Mouse (Mus musculus) monocyte, adult 5-6 weeks (primary cell): ENCODE data around the gene Uhmk1. TPM values are rescaled to one million over a fixed set of nuclear protein-coding genes. Genes with fewer than 3 reads are reported as not detected.
A peak's percentile ranks its signal among the peaks of the same experiment; 100 is the strongest.

Experiments used
- ATAC-seq: fragments of 153-309, 156-312 bp; replicated peaks from 2 replicates; pipeline ENCODE4 v1.8.0; 2017; ENCODE audit warnings: mild to moderate bottlenecking; ENCODE audit not compliant: low TSS enrichment, insufficient number of reproducible peaks, severe bottlenecking, poor library complexity, low FRiP score
- total RNA-seq: library from RNA; stranded (forward); fragments of 200-1000, 200-491, 200-594 nt; gene quantifications from 3 replicates; pipeline ENCODE4 v1.2.3, GENCODE M21; 2017

The Uhmk1 gene
- total RNA-seq, result 63.3 to 98.2 TPM (median 65.8 TPM) in 3 replicates

DNA sequence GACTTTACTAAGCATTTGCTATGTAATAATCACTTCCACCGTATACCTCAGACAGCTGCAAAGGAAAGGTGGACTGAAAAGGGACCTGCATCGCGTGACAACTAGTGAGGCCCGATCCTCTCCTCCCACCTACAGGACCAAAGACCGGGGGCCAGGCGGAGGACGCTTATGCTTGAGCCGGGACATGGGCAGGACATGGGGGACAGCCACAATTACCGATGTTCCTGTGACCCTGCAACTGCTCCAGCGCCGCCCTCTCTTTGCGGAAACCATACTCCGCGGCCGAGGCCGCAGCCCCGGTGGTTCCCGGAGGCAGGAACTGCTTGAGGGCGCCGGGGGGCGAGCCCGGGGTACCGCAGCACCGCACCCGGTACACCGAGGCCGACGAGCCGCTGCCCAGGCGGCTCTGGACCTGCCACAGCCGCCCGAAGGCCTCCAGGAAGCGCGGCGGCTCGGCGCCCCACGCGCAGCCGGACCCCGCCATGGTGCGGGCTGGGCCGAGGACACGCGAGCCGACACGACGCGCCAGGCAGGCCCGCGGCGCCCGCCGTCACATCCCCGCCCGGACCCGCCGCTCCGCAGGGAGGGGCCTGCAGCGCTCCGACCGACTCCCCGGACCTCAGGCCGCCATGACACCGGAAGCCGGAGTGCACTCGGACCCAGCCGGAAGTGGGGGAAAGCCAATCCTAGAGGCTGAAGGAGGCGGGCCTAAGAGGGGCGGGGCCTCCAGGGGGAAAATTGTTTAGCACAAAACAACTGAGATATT is at the start of gene Uhmk1:
Gene Uhmk1 (minus strand): TSS at position 641 of the 766 bp plus-strand sequence.
- peak; percentile 95 for ATAC-seq

DNA sequence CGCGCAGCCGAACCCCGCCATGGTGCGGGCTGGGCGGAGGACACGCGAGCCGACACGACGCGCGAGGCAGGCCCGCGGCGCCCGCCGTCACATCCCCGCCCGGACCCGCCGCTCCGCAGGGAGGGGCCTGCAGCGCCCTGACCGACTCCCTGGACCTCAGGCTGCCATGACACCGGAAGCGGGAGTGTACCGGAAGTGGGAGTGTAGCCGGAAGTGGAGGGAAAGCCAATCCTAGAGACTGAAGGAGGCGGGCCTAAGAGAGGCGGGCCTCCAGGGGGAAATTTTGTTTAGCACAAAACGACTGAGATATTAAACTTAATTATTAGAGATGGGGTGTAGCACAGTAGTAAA is 40.3 kb upstream of the Uhmk1 start:
- ATAC-seq, result peak; percentile 100

DNA sequence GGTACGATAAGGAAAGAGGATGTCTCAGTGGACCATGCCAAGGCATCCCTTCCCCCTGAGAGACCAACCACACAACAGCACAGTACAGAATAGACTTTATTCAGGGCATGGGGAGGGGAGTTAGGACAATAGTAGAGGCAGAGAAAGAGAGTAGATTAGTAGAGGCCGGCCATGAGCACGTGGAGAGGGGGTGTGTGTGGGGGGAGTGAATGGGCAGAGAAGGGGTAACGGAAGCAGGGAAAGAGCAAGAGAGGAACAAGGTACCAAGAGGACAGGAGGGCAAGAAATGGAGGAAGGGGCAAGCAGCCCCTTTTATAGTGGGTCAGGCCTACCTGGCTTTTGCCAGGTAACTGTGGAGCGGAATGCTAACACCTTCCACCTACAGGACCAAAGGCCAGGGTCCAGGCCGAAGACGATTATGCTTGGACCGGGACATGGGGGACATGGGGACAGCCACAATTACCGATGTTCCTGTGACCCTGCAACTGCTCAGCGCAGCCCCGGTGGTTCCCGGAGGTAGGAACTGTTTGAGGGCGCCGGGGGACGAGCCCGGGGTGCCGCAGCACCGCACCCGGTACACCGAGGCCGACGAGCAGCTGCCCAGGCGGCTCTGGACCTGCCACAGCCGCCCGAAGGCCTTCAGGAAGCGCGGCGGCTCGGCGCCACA is 39.8 kb upstream of the Uhmk1 start:
- ATAC-seq, result 0 out of 2 replicates have a peak, but pooled peaks have one; percentile 15

DNA sequence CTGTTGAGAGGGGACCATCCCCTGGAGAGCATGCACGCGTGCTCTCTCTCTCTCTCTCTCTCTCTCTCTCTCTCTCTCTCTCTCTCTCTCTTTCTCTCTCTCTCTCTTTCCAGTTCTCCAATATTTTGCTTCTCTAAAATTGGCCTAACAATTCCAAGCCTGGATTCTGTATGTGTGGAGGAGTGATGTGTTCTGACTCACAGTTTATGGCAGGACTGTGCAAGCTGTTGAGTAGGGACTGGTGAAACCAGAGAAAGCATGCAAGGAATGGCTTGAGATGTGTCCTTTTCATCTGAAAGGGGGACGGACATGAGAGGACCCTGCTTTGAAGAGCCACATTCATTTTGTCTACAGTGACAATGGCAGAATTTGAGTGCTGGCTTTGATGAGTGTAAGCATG is 29.8 kb upstream of the Uhmk1 start:
- no peak for ATAC-seq

DNA sequence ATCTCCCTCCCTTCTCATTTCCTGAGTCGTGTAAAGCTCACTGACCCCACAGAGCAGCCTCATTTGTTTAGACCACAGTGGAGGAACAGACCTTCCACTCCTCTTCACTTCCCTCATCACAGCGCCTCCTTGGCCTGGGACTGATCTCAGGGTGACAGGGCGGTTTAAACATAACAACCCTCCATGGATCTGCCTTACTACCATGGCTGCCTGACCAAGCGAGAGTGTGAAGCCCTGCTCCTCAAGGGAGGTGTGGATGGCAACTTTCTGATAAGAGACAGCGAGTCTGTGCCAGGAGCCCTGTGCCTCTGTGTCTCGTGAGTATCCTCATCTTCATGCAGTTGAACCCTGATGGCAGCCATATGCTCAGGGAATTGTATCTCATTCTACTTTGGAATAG is 17.5 kb upstream of the Uhmk1 start, which contains the start of gene Sh2d1b2:
Gene Sh2d1b2 (plus strand): TSS at position 62 of the 400 bp plus-strand sequence.
- ATAC-seq, result peak; percentile 84

GRCm38 (mm10) chr1:170223276-170223675 is 8.1 kb upstream of the Uhmk1 start:
- ATAC-seq, result no peak

- no peak for ATAC-seq
These were observed 5.2 kb upstream of the Uhmk1 start for GRCm38 (mm10) chr1:170220351-170220750.

DNA sequence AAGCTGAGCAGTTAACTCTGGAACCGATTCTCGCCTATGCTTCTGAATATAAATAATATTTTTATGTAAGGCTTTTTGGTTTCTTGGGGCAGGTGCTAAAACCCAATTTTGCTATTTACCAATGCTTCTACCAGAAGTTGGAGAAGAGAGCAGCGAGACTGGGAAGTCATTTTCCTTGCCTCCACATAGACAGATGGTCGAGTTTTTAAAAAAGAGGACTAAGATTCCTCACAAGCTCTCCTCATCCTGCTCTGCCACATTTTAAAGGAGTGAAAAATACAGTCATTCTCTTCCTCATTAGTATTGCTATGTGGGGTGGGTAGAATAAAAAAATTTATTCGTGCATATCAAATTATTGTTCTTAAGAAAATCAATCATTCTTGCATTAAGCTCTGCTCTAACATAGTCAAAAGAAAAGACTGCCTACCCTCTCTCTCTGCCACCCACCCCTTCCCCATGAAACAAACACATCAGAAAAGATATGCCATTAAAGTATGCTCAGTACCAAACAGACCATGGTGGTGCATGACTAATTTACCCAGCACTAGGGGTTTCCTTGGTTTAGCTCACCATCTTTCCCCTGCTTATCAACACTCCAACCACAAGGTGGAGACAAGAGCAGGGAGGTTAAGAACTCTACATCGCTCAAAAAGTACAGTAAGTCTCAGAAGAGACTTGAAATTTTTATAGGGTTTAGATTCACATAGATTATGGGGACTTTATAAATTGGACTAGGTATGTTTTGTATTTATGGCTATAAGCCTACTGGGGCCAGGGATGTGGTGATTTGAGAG is 3.1 kb upstream of the Uhmk1 start:
- peak; percentile 76 for ATAC-seq

GRCm38 (mm10) chr1:170215590-170215989 is 393 bp upstream of the Uhmk1 start:
- no peak for ATAC-seq

DNA sequence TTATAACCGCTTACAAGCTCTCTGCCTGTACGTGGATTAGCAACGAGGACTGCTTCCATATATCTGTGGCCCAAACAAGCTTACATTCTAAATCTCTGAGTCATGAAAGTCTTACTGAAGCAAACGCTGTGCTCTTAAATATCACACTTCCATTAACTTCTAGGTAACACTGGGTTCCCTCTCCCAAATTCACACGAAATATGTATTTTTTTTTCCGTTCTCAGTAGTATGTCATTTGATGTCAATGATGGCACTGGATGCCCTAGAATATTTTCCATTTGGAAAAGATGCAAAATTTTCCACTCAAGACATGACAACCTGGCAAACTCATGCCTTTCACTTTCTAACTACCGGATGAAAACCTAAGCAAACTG is 827 bp downstream of the Uhmk1 start:
- ATAC-seq, result no peak

DNA sequence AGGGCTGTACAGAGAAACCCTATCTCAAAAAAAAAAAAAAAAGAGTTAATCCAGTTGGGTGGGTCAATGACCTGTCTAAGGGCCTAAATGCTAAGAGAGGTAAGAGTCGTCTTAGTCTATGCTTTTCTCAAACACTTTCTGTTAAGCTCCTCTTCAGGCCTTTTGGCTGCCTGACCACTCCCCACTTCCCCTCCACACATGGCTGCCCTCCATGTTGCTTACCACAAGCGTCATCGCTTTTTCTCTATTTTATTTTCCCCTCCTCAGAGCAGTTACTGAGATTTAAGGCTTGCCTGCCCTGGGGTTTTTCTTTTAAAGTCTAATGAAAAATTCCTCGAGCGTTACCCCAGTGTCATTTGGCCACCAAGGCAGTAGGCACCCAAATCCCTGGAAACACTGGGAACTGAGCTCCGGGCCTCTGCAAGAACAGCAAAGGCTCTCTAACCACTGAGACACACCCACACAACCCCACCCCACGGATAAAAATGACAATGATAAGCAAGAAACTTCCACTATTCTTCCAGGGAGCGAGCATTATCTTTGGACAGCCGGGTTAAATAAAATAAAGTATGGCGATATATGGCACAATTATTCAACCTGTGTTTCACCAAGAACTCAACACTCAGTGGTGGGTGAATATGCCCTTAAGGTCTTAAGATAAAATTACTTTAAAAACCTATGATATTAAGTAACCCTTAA is 1.9 kb downstream of the Uhmk1 start:
- no peak for ATAC-seq

DNA sequence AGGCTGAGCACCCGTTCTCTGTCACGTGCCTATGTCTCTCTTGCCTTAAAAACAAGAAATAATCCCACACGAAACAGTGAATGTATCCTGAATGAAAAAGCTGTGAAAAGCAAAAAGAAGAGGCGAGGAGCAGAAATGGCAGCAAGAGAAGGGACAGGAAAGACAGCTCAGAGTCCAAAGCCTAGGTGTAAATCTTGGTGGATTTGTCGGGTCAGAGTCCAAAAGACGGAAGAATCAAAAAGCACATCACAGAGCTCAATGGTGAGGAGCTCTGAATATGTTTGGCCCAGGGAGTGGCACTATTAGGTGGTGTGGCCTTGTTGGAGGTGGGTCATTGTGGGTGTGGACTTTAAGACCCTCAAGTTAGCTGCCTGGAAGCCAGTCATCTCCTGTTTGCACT is 8.8 kb downstream of the Uhmk1 start:
- no peak for ATAC-seq

DNA sequence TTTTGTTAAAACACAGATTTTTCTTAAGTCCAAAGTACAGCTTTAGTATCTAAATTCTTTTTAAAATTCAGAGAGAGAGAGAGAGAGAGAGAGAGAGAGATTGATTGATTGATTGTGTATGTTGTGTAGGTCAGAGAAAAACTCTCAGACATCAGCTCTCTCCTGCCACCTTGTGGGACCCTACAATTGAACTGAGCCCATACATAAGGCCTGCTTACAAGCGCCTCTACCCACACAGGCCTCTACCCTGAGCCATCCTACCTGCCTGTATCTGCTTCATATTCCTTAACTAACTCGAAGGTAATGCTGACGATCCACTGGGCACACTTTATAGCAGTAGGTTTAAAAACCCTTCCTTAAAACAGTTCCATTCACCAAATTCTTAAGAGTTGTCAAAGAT is 14.8 kb downstream of the Uhmk1 start:
- ATAC-seq, result no peak

GRCm38 (mm10) chr1:170196211-170196610 is 19.0 kb downstream of the Uhmk1 start:
- ATAC-seq, result no peak

DNA sequence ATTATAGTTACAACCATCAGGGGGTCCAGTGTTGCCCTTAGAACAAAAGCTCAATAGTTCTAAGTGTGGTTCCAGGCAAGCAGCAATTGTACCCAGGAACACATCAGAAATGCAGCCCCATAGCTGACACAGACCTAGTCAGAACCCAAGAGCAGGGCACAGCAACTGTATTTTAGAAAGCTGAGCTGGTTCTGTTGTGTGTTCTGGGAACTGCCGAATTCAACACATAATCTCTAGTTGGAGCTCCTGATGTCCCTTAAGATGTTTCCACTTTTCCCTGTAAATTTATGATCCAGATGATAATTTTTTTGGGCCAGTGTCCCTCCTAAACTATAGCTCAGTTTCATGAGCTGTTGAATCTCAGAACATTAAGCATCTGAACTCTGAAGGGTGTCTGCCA is 23.3 kb downstream of the Uhmk1 start:
- no peak for ATAC-seq

- ATAC-seq, result no peak
These were observed 25.0 kb downstream of the Uhmk1 start for GRCm38 (mm10) chr1:170190225-170190624.

GRCm38 (mm10) chr1:170188601-170189000 is 26.6 kb downstream of the Uhmk1 start:
- ATAC-seq, result no peak

DNA sequence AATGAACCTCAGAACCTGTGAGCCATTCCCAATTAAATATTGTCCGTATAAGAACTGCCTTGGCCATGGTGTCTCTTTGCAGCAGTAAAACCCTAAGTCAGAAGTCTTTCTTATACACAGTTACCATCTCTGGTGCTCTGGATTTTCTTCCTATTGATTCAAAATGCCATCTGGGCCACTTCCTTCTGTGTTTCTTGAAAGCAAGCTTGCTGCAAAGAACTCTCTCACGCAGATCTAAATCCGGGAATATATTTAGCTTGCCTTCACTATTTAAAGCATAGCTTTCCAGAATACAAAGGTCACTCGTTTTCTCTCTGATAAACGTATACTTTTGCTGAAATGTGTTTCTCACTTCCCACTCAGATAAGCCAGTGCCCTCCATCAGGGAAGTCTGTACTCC is 28.7 kb downstream of the Uhmk1 start:
- no peak for ATAC-seq

GRCm38 (mm10) chr1:170185137-170185536 is 30.1 kb downstream of the Uhmk1 start:
- no peak for ATAC-seq
